Mouse (Mus musculus) ovary, adult 2 months (tissue): ENCODE data around the gene Zfp81. TPM values are rescaled to one million over a fixed set of nuclear protein-coding genes. Genes with fewer than 3 reads are reported as not detected.

Experiments used
- polyA plus RNA-seq: library from polyadenylated mRNA; depleted of rRNA; stranded (reverse); fragments of >200 nt; gene quantifications from 2 replicates; pipeline ENCODE4 v1.2.3, GENCODE M21; 2012; rRNA removed

The Zfp81 gene
- polyA plus RNA-seq, result 0.46 and 1.3 TPM in 2 replicates

DNA sequence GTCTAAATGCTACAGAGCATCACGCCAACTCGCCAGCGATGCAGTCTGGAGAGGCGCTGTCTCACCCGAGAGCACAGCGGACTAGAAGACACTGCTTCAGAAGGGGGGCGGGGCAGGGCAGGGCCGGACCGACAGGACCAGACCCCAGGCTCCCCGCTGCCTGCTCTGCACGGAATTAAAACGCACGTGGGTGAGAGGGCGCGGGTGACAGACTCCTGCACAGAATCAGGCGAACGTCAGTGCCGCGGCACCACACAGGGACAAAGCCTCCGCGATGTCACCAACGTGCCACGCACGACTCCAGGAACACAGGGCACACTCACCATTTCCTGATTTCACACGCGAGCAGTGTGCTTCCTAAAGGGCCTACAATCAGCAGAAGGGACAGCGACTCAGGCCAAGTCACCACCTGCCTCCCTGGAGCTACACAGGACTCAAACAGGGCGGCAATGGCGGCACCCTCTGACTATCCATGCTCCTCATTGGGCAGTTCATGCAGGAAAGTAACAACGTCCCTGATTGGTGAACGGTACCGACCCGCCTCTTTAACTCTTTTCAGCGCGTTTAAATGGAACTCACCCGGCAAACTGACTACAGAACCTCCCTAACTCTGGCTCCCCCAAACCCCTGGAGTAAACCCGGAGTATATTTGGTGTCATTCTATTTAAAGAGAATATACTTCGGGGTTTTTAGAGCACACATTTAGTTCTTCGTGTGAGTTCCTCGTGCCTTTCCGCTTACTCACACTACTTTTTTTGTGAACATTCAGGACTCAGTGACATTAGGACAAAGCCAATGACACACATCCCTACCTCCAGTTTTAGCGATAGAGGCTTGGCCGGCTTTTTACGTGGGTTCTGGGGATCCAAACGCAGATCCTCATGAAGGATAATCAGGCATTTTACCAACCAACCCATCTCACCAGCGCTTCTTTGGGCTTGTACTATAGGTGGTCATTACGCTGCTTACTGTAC lies at the start of gene Zfp81:
TSS of gene Zfp81 (minus strand) at position 468 of the 974 bp plus-strand sequence.

DNA sequence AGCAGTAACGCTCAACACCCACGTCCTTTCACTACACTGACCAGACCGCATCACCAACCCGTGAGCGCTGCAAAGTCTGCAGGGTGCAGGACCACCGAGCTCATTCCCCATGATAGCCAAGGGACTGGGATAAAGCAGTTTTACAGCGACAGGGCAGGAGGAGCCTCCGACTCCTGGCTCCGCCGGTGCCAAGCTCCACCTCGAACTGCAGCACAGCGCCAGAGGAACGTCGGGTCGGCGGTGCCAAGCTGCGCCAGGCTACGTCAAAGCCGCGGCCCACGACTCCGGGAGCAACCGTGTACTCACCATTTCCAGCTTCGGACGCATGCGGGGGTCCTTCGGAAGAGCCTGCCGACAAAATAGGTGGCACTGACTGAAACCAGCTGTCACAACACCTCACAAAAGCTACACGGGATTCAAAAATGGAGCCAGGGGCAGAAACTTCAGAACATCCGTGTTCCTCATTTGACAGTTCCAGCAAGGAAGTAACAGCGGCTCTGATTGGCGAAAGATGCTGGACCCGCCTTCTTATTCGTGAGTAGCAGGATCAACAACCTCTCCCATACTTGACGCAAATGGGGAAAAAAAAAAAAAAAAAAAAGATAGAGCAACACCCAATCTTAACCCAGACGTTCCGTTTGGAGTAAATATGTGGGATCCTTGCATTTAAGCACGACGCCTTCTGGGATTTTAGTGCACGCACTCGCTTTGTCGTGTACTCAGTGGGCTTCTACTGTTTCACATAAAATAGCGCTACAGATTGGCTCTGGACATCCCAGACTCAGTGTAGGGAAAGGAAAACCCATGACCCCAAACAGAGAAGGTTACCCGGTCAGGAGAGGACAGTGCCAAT lies 35.7 kb upstream of the Zfp81 start, which contains the start of gene Zfp101:
TSS of gene Zfp101 (minus strand) at position 460 of the 853 bp plus-strand sequence.

DNA sequence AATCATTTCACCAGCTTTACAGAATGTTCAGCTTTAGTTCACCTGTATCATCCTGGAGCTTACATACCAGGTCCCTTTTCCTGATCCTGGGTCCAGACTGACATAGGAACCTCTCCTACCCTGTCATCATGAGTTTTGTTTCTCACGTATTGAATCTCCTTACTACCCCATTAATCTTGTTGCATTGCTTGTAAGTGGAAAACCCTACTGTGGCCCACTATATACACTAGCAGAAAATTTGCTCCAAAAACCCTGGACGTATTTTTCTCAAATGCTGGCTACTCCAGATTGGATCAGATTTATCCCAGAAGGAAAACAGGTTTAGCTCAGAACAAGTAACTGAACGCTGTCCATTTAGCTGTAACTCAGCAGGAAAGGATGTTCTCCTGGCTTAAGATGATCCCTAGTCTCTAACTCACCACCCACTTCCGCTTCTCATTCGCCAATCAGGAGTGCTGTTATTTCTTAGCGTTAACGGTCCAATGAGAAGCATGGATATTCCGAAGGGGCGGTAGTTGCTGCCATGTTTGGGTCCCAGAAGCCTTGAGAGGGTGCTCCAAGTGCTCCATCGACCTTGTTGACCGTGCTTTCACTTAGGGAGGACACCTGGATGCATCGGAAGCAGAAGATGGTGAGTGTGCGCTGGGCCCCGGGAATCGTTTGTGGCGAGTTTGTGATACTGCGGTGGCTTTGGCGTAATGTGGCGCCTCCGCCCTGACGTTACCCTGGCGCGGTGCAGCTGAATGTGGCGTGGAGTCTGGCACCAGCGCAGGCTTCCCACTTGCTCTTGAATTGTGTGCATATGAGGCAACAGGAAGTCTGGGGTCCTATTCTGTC lies 69.4 kb downstream of the Zfp81 start, which contains the start of gene Zfp955b:
TSS of gene Zfp955b (plus strand) at position 506 of the 837 bp plus-strand sequence.

Other genes starting within 250 kb of the Zfp81 start
- gene Morc2b, start 219.2 kb downstream of the Zfp81 start, polyA plus RNA-seq, result not detected in 2 replicates
- gene Olfr55, start 190.4 kb downstream of the Zfp81 start, polyA plus RNA-seq, result not detected in 2 replicates
- gene Olfr239, start 167.6 kb downstream of the Zfp81 start, polyA plus RNA-seq, result not detected in 2 replicates
- 0.29 TPM in 1 of 2 replicates, not detected in the other for gene Olfr1564, start 137.2 kb downstream of the Zfp81 start, polyA plus RNA-seq
- gene Zfp955a, start 103.7 kb downstream of the Zfp81 start, polyA plus RNA-seq, result 0.50 and 0.74 TPM in 2 replicates
- not detected in 2 replicates for gene Olfr63, start 94.2 kb downstream of the Zfp81 start, polyA plus RNA-seq
- 1.1 and 1.2 TPM in 2 replicates for gene Zfp955b, start 69.3 kb downstream of the Zfp81 start, polyA plus RNA-seq
- 1.0 and 1.4 TPM in 2 replicates for gene Zfp101, start 35.8 kb upstream of the Zfp81 start, polyA plus RNA-seq
- gene Actl9, start 74.0 kb upstream of the Zfp81 start, polyA plus RNA-seq, result 0.26 and 0.38 TPM in 2 replicates
- 249 and 256 TPM in 2 replicates for gene Adamts10, start 165.3 kb upstream of the Zfp81 start, polyA plus RNA-seq
- 5.1 and 5.2 TPM in 2 replicates for gene Myo1f, start 196.8 kb upstream of the Zfp81 start, polyA plus RNA-seq